Mouse (Mus musculus) forebrain, embryonic 11.5 days (tissue): ENCODE measurements around the gene Galnt15. TPM values are rescaled to one million over a fixed set of nuclear protein-coding genes. Genes with fewer than 3 reads are reported as not detected.

Experiments used
- ATAC-seq: fragments of 200-750 bp; cut with Nextera tagmentation; replicated peaks from 2 replicates; pipeline ENCODE4 v1.8.0; 2017; ENCODE audit warnings: moderate TSS enrichment; ENCODE audit not compliant: low FRiP score
- DNase-seq: peaks from one replicate; pipeline ENCODE4 v3.0.0-alpha.2; 2017; ENCODE audit warnings: low spot score
- H3K27ac ChIP-seq: fragments of 300-500 bp; sonication (generic); 2 replicates; pipeline ENCODE4 v1.5.1; 2014; ENCODE audit warnings: low read depth, low read length
- H3K27me3 ChIP-seq: fragments of 300-500 bp; sonication (generic); 2 replicates; pipeline ENCODE4 v1.6.1; 2014; ENCODE audit warnings: mild to moderate bottlenecking, low read length, mixed read lengths; ENCODE audit not compliant: control insufficient read depth, insufficient read depth
- H3K36me3 ChIP-seq: fragments of 300-500 bp; sonication (generic); 2 replicates; pipeline ENCODE4 v1.6.1; 2014; ENCODE audit warnings: mild to moderate bottlenecking, low read length, moderate library complexity, mixed read lengths; ENCODE audit not compliant: control insufficient read depth, insufficient read depth
- H3K4me1 ChIP-seq: fragments of 300-500 bp; sonication (generic); replicated peaks from 2 replicates; pipeline ENCODE4 v1.6.1; 2014; ENCODE audit warnings: low read length, mixed read lengths; ENCODE audit not compliant: control insufficient read depth, insufficient read depth
- H3K4me2 ChIP-seq: fragments of 300-500 bp; sonication (generic); 2 replicates; pipeline ENCODE4 v1.6.1; 2014; ENCODE audit warnings: low read depth, mild to moderate bottlenecking, low read length, moderate library complexity, mixed read lengths; ENCODE audit not compliant: severe bottlenecking
- H3K4me3 ChIP-seq: fragments of 300-500 bp; sonication (generic); 2 replicates; pipeline ENCODE4 v1.5.1; 2014; ENCODE audit warnings: low read depth, low read length
- H3K9ac ChIP-seq: fragments of 300-500 bp; sonication (generic); 2 replicates; pipeline ENCODE4 v1.6.1; 2014; ENCODE audit warnings: low read length
- H3K9me3 ChIP-seq: fragments of 300-500 bp; sonication (generic); 2 replicates; pipeline ENCODE4 v1.6.1; 2016; ENCODE audit warnings: low read length, mixed read lengths; ENCODE audit not compliant: control insufficient read depth
- WGBS: fragments of 180-500 bp; shearing (Covaris S2); extraction: QIAGEN DNeasy Blood & Tissue Kit; methylation state at CpG from one replicate; pipeline ENCODE4 v1.1.7; 2014; 5-methylcytosine and 5-hydroxymethylcytosine counted together
- polyA plus RNA-seq: library from polyadenylated mRNA; unstranded; fragments of >200 nt; fragmentation: Nextera tagmentation; extraction: Ambion mirVana; gene quantifications from 2 replicates; pipeline ENCODE4 v1.2.1, GENCODE M21; 2014

Galnt15 gene
- polyA plus RNA-seq, 1 experiment from 2014 or later = 0.05 TPM

- ATAC-seq = no peak
- H3K4me3 ChIP-seq = no peak overlapping the region
- H3K27ac ChIP-seq = no peak overlapping the region
- H3K27me3 ChIP-seq = no peaks in the 10 kb centered on the region
- no peaks in the 10 kb centered on the region for H3K36me3 ChIP-seq
- no peaks in the 10 kb centered on the region for H3K9me3 ChIP-seq
- WGBS = 90% methylated on average over 6 of the region's 6 CpGs
- H3K4me2 ChIP-seq = no peak overlapping the region
- DNase-seq = no peak
- H3K9ac ChIP-seq = no peak overlapping the region
- H3K4me1 ChIP-seq = no peaks in the 10 kb centered on the region
Observed at GRCm38 (mm10) chr14:32050171-32050570, 21.4 kb downstream of the Galnt15 start.

- no peak overlapping the region for H3K27ac ChIP-seq
- ATAC-seq = no peak
- H3K4me2 ChIP-seq = no peak overlapping the region
- H3K4me1 ChIP-seq = no peaks in the 10 kb centered on the region
- H3K27me3 ChIP-seq = no peaks in the 10 kb centered on the region
- 90% methylated on average over 5 of the region's 5 CpGs for WGBS
- no peak for DNase-seq
- no peaks in the 10 kb centered on the region for H3K36me3 ChIP-seq
- H3K9ac ChIP-seq = no peak overlapping the region
- H3K9me3 ChIP-seq = no peaks in the 10 kb centered on the region
- no peak overlapping the region for H3K4me3 ChIP-seq
Observed at GRCm38 (mm10) chr14:32053895-32054294, 25.1 kb downstream of the Galnt15 start.

- DNase-seq (no peak), ATAC-seq (no peak)
- Histone ChIP-seq H3K27ac (no peak overlapping the region), H3K36me3 (no peaks in the 10 kb centered on the region), H3K4me1 (no peaks in the 10 kb centered on the region), H3K9me3 (no peaks in the 10 kb centered on the region), H3K27me3 (no peaks in the 10 kb centered on the region), H3K4me2 (no peak overlapping the region), H3K9ac (no peak overlapping the region), H3K4me3 (no peak overlapping the region)
- WGBS = 70% methylated on average over 10 of the region's 10 CpGs
Observed at GRCm38 (mm10) chr14:32054788-32055187, 26.0 kb downstream of the Galnt15 start.

- no peak overlapping the region for H3K4me3 ChIP-seq
- 80% methylated on average over 8 of the region's 8 CpGs for WGBS
- H3K9me3 ChIP-seq = no peaks in the 10 kb centered on the region
- no peak overlapping the region for H3K27ac ChIP-seq
- no peak overlapping the region for H3K4me2 ChIP-seq
- H3K36me3 ChIP-seq = no peaks in the 10 kb centered on the region
- ATAC-seq = no peak
- no peaks in the 10 kb centered on the region for H3K4me1 ChIP-seq
- no peak for DNase-seq
- no peaks in the 10 kb centered on the region for H3K27me3 ChIP-seq
- no peak overlapping the region for H3K9ac ChIP-seq
Observed at GRCm38 (mm10) chr14:32055781-32056180, 27.0 kb downstream of the Galnt15 start.

GRCm38 (mm10) chr14:32056675-32057074 is 27.9 kb downstream of the Galnt15 start:
- no peak for ATAC-seq
- 90% methylated on average over 2 of the region's 2 CpGs for WGBS

GRCm38 (mm10) chr14:32057664-32058063 is 28.9 kb downstream of the Galnt15 start:
- no peaks in the 10 kb centered on the region for H3K36me3 ChIP-seq
- ATAC-seq (no peak), DNase-seq (no peak)
- no peaks in the 10 kb centered on the region for H3K9me3 ChIP-seq
- WGBS = 91% methylated on average over 4 of the region's 4 CpGs
- no peak overlapping the region for H3K4me2 ChIP-seq
- H3K4me1 ChIP-seq = no peaks in the 10 kb centered on the region
- no peak overlapping the region for H3K27ac ChIP-seq
- no peak overlapping the region for H3K4me3 ChIP-seq
- no peaks in the 10 kb centered on the region for H3K27me3 ChIP-seq
- H3K9ac ChIP-seq = no peak overlapping the region

More at GRCm38 (mm10) chr14:32056675-32057074, 27.9 kb downstream of the Galnt15 start:
- H3K27me3 ChIP-seq = no peaks in the 10 kb centered on the region
- no peaks in the 10 kb centered on the region for H3K4me1 ChIP-seq
- no peak overlapping the region for H3K9ac ChIP-seq
- H3K27ac ChIP-seq = no peak overlapping the region
- DNase-seq = no peak
- H3K9me3 ChIP-seq = no peaks in the 10 kb centered on the region
- no peaks in the 10 kb centered on the region for H3K36me3 ChIP-seq
- H3K4me3 ChIP-seq = no peak overlapping the region
- no peak overlapping the region for H3K4me2 ChIP-seq

- Histone ChIP-seq H3K27ac (no peak overlapping the region), H3K4me1 (no peaks in the 10 kb centered on the region), H3K9ac (no peak overlapping the region), H3K4me2 (no peak overlapping the region), H3K4me3 (no peak overlapping the region), H3K36me3 (no peaks in the 10 kb centered on the region), H3K9me3 (peaks cover 3% of the 10 kb centered on the region; the same call in 1 of the 2 replicates), H3K27me3 (no peaks in the 10 kb centered on the region)
- ATAC-seq (no peak), DNase-seq (no peak)
- 86% methylated on average over 4 of the region's 4 CpGs for WGBS
Observed at GRCm38 (mm10) chr14:32061398-32061797, 32.6 kb downstream of the Galnt15 start.

- no peak overlapping the region for H3K27ac ChIP-seq
- no peak overlapping the region for H3K9ac ChIP-seq
- H3K4me2 ChIP-seq = no peak overlapping the region
- no peaks in the 10 kb centered on the region for H3K36me3 ChIP-seq
- H3K4me1 ChIP-seq = no peaks in the 10 kb centered on the region
- no peaks in the 10 kb centered on the region for H3K9me3 ChIP-seq
- ATAC-seq (no peak), DNase-seq (no peak)
- H3K4me3 ChIP-seq = no peak overlapping the region
- H3K27me3 ChIP-seq = no peaks in the 10 kb centered on the region
Observed at GRCm38 (mm10) chr14:32072807-32073206, 44.0 kb downstream of the Galnt15 start.

GRCm38 (mm10) chr14:32073211-32073685 is 44.5 kb downstream of the Galnt15 start:
- H3K4me3 ChIP-seq = no peak overlapping the region
- H3K27me3 ChIP-seq = no peaks in the 10 kb centered on the region
- H3K9ac ChIP-seq = no peak overlapping the region
- 78% methylated on average over 8 of the region's 8 CpGs for WGBS
- ATAC-seq (no peak), DNase-seq (no peak)
- no peak overlapping the region for H3K4me2 ChIP-seq
- H3K27ac ChIP-seq = no peak overlapping the region
- H3K36me3 ChIP-seq = no peaks in the 10 kb centered on the region
- no peaks in the 10 kb centered on the region for H3K4me1 ChIP-seq
- H3K9me3 ChIP-seq = no peaks in the 10 kb centered on the region
